Mouse (Mus musculus) megakaryocyte, embryonic 14.5 days (primary cell): ENCODE measurements around the gene Kctd6.

ENCODE experiments used
- FLI1 ChIP-seq: IDR thresholded peaks from 2 replicates; pipeline ENCODE4 v1.6.1; 2012; ENCODE audit warnings: low read length, inconsistent platforms, mixed read lengths
- GATA1 ChIP-seq: IDR thresholded peaks from 3 replicates; pipeline ENCODE4 v1.6.1; 2012; ENCODE audit warnings: mixed read lengths, low read length, inconsistent platforms, borderline replicate concordance

- no peak for TF ChIP-seq GATA1
- no peak for TF ChIP-seq FLI1
Observed at GRCm38 (mm10) chr14:8201715-8202114, 12.2 kb upstream of the Kctd6 start.
